Mouse (Mus musculus) frontal cortex, postnatal 10 days (tissue): Measurements from ENCODE around the gene Adssl1.

Source experiments
- DNase-seq, 2 experiments: peaks; one replicate each; pipeline ENCODE4 v3.0.0; 2022; ENCODE audit warnings: low spot score in 2 of 2, mixed read lengths in 1 of 2

The Adssl1 gene

GRCm38 (mm10) chr12:112653157-112653824 lies 33.4 kb downstream of the Adssl1 start:
- DNase-seq, result peak in 1 of 2 experiments; percentile 81

GRCm38 (mm10) chr12:112654076-112654475 lies 34.2 kb downstream of the Adssl1 start:
- DNase-seq, result no peak

GRCm38 (mm10) chr12:112658619-112659018 lies 38.8 kb downstream of the Adssl1 start:
- no peak for DNase-seq

- DNase-seq, result no peak
Measured at GRCm38 (mm10) chr12:112659109-112659508, 39.3 kb downstream of the Adssl1 start.

GRCm38 (mm10) chr12:112660576-112661326 lies 40.9 kb downstream of the Adssl1 start:
- DNase-seq, result no peak

- DNase-seq, result no peak
Measured at GRCm38 (mm10) chr12:112661327-112661605, 41.4 kb downstream of the Adssl1 start.

GRCm38 (mm10) chr12:112661851-112662250 lies 42.0 kb downstream of the Adssl1 start:
- DNase-seq, result no peak

GRCm38 (mm10) chr12:112663303-112663702 lies 43.5 kb downstream of the Adssl1 start:
- DNase-seq, result no peak

- no peak for DNase-seq
Measured at GRCm38 (mm10) chr12:112663716-112664115, 43.9 kb downstream of the Adssl1 start.

- no peak for DNase-seq
Measured at GRCm38 (mm10) chr12:112664124-112664523, 44.3 kb downstream of the Adssl1 start.

- no peak for DNase-seq
Measured at GRCm38 (mm10) chr12:112664656-112665055, 44.8 kb downstream of the Adssl1 start.

GRCm38 (mm10) chr12:112665445-112665844 lies 45.6 kb downstream of the Adssl1 start:
- peak; percentile 70 to 72 for DNase-seq

GRCm38 (mm10) chr12:112665881-112666544 lies 46.2 kb downstream of the Adssl1 start:
- no peak for DNase-seq

- DNase-seq, result no peak
Measured at GRCm38 (mm10) chr12:112667619-112668297, 47.9 kb downstream of the Adssl1 start.

GRCm38 (mm10) chr12:112670718-112671393 lies 51.0 kb downstream of the Adssl1 start:
- DNase-seq, result no peak

- DNase-seq, result no peak
Measured at GRCm38 (mm10) chr12:112671891-112672290, 52.0 kb downstream of the Adssl1 start.

- no peak for DNase-seq
Measured at GRCm38 (mm10) chr12:112672744-112673575, 53.1 kb downstream of the Adssl1 start.

GRCm38 (mm10) chr12:112673576-112674091 lies 53.8 kb downstream of the Adssl1 start:
- peak in 1 of 2 experiments; percentile 49 for DNase-seq

GRCm38 (mm10) chr12:112674132-112675011 lies 54.5 kb downstream of the Adssl1 start, which contains the start of gene Akt1:
Gene Akt1, minus strand, starts transcription at chr12:112674884.
- peak; percentile 42 to 49 for DNase-seq
